Mouse (Mus musculus): Measurements from ENCODE around the gene Dync1i2. TPM values are rescaled to one million over a fixed set of nuclear protein-coding genes. Genes with fewer than 3 reads are reported as not detected.

The Dync1i2 gene
- total and polyA plus RNA-seq, 3 experiments, result 19.9 to 58.7 (median 56.2) TPM

DNA sequence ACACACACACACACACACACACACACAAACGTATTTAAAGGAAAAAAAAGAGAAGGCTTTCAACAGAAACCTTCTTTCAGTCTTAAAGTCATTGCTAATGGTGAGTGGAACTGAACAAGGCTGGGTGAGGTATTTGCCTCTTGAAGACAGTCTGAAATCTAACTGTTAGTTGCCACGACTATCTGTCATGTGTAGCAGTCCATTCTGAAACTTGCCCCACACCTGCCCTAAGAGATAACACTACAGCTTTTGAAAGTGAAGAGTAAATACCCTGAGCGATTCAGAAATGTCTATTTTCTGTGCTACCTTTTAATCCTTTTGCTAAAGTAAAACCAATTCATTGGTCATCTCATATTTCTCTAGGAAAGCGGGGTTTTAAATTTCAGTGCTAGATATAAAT, 23.9 kb downstream of the Dync1i2 start:
- Histone ChIP-seq H3K27me3 (ENCODE audit: control insufficient read depth, insufficient read depth, low read length) (no peaks in the 10 kb centered on the region), H3K79me2 (replicated peaks; ENCODE audit: control insufficient read depth, insufficient read depth, low read length) (no peaks in the 10 kb centered on the region), H3K4me1 (ENCODE audit: control insufficient read depth, insufficient read depth, low read length) (peaks cover 3% of the 10 kb centered on the region), H3K36me3 (ENCODE audit: control insufficient read depth, insufficient read depth, low read length) (peaks cover 11% of the 10 kb centered on the region), H3K27ac (no peak overlapping the region), H3K9ac (ENCODE audit: low read depth, low read length) (no peak overlapping the region), H3K4me3 (no peak overlapping the region)
- no peak for DNase-seq
- intact Hi-C loops (cut with DNase I), result no loop called here
- WGBS, result 89% methylated on average over 4 of the region's 4 CpGs
- TF ChIP-seq POLR2A (IDR thresholded peaks at IDR 0.05; ENCODE audit: insufficient read depth, low read depth, low read length), result no peak
- TF ChIP-seq EP300 (IDR thresholded peaks at IDR 0.05; ENCODE audit: insufficient read depth, low read depth, low read length), result no peak

DNA sequence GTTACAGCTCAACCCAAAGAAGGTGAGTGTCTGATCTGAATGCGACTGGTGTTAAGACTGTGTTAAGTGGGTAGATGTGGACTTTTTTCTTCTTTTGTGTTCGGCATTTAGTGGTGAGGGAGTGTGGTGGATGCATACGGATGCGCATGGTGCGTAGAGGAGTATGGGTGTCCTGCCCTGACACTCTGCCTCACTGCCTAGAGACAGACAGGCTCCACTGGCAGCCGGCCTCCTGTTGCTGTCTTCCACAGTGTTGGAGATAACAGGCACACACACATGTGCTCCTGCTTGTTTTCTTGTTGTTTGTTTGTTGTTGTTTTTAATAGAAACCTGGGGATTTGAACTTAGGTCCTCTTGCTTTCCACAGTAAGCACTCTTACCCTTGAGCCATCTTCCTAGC, 24.5 kb downstream of the Dync1i2 start:
- H3K27ac ChIP-seq, result no peak overlapping the region
- TF ChIP-seq POLR2A (IDR thresholded peaks at IDR 0.05; ENCODE audit: insufficient read depth, low read depth, low read length), result no peak
- TF ChIP-seq CTCF (IDR thresholded peaks at IDR 0.05), result no peak
- TF ChIP-seq EP300 (IDR thresholded peaks at IDR 0.05; ENCODE audit: insufficient read depth, low read depth, low read length), result no peak
- 95% methylated on average over 6 of the region's 6 CpGs for WGBS
- H3K36me3 ChIP-seq (ENCODE audit: control insufficient read depth, insufficient read depth, low read length), result peaks cover 11% of the 10 kb centered on the region
- H3K4me3 ChIP-seq, result no peak overlapping the region
- peaks cover 3% of the 10 kb centered on the region for H3K4me1 ChIP-seq (ENCODE audit: control insufficient read depth, insufficient read depth, low read length)
- no peak overlapping the region for H3K9ac ChIP-seq (ENCODE audit: low read depth, low read length)
- DNase-seq, result no peak
- intact Hi-C loops (cut with DNase I), result no loop called here
- H3K27me3 ChIP-seq (ENCODE audit: control insufficient read depth, insufficient read depth, low read length), result no peaks in the 10 kb centered on the region
- no peaks in the 10 kb centered on the region for H3K79me2 ChIP-seq (replicated peaks; ENCODE audit: control insufficient read depth, insufficient read depth, low read length)

DNA sequence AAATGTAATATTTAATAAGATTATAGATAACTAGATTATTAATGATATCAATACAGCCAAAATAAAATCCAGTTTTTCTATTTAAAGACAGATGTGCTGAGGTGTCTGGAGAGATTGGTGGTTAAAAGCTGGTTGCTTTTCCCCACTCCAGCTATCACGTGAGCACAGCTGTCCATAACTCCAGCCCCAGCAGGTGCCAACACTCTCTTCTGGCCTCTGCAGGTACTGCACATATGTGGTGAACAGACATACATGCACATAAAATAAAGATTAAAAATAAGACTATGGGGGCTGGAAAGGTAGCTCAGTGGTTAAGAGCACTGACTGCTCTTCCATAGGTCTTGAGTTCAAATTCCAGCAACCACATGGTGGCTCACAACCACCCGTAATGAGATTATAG, 30.0 kb downstream of the Dync1i2 start:
- Histone ChIP-seq H3K27me3 (ENCODE audit: control insufficient read depth, insufficient read depth, low read length) (no peaks in the 10 kb centered on the region), H3K9ac (ENCODE audit: low read depth, low read length) (no peak overlapping the region), H3K4me1 (ENCODE audit: control insufficient read depth, insufficient read depth, low read length) (no peaks in the 10 kb centered on the region), H3K27ac (no peak overlapping the region), H3K36me3 (ENCODE audit: control insufficient read depth, insufficient read depth, low read length) (no peaks in the 10 kb centered on the region), H3K4me3 (no peak overlapping the region), H3K79me2 (replicated peaks; ENCODE audit: control insufficient read depth, insufficient read depth, low read length) (no peaks in the 10 kb centered on the region)
- intact Hi-C loops (cut with DNase I), result no loop called here
- 91% methylated on average over 2 of the region's 2 CpGs for WGBS
- DNase-seq, result no peak
- TF ChIP-seq POLR2A (IDR thresholded peaks at IDR 0.05; ENCODE audit: insufficient read depth, low read depth, low read length) (no peak), CTCF (IDR thresholded peaks at IDR 0.05) (no peak), EP300 (IDR thresholded peaks at IDR 0.05; ENCODE audit: insufficient read depth, low read depth, low read length) (no peak)

DNA sequence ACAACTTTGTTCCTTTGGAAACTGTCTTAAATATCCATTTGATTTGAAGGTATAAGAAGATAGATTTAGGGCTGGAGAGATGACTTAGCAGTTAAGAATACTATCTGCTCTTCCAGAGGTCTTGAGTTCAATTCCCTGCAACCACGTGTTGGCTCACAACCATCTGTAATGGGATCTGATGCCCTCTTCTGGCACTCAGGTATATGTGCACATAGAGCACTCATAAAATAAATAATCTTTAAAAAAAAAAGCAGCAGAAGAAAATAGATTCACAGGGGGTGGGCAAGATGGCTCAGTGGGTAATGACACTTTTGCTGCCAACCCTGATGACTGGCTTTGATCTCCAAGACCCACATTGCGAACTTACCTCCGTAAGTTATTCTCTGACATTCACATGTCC, 30.7 kb downstream of the Dync1i2 start:
- TF ChIP-seq POLR2A (IDR thresholded peaks at IDR 0.05; ENCODE audit: insufficient read depth, low read depth, low read length), result no peak
- TF ChIP-seq CTCF (IDR thresholded peaks at IDR 0.05), result peak; percentile 20; the same call in 1 of the 2 replicates
- no peak for DNase-seq
- 76% methylated on average over 3 of the region's 3 CpGs for WGBS
- no peaks in the 10 kb centered on the region for H3K27me3 ChIP-seq (ENCODE audit: control insufficient read depth, insufficient read depth, low read length)
- H3K4me3 ChIP-seq, result no peak overlapping the region
- no peaks in the 10 kb centered on the region for H3K79me2 ChIP-seq (replicated peaks; ENCODE audit: control insufficient read depth, insufficient read depth, low read length)
- no peaks in the 10 kb centered on the region for H3K4me1 ChIP-seq (ENCODE audit: control insufficient read depth, insufficient read depth, low read length)
- H3K9ac ChIP-seq (ENCODE audit: low read depth, low read length), result no peak overlapping the region
- H3K36me3 ChIP-seq (ENCODE audit: control insufficient read depth, insufficient read depth, low read length), result no peaks in the 10 kb centered on the region
- intact Hi-C loops (cut with DNase I), result no loop called here
- H3K27ac ChIP-seq, result no peak overlapping the region

DNA sequence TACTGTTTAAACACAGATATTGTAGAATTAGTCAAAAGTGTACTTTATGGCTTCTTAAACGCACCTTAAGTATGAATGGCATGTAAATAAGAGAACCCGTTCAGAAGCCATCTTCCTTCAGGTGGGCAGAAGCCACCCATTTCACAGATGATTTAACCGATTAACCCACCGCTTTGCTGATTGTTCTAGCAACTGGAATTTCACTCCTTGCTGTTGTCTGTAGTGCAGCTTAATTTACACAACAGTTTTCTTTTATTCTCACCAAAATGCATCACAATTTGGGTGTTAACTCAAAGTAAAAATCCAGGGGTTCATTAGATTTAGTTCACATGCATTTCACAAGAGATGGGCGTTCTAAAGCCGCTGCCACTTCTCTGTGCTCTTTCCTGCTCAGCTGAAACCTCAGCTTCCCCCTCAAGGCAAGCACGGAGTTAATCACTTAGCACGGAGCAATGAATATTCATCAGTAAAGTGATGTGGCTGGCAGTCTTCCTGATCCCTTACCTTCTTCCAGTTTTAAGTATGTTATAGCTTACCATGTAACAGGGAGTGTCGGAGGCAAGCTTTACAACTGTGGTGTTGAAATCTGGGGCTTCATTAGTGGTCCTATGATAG, 31.7 kb downstream of the Dync1i2 start:
- Histone ChIP-seq H3K4me3 (no peak overlapping the region), H3K36me3 (ENCODE audit: control insufficient read depth, insufficient read depth, low read length) (no peaks in the 10 kb centered on the region), H3K27me3 (ENCODE audit: control insufficient read depth, insufficient read depth, low read length) (no peaks in the 10 kb centered on the region), H3K4me1 (ENCODE audit: control insufficient read depth, insufficient read depth, low read length) (no peaks in the 10 kb centered on the region), H3K9ac (ENCODE audit: low read depth, low read length) (no peak overlapping the region), H3K27ac (no peak overlapping the region), H3K79me2 (replicated peaks; ENCODE audit: control insufficient read depth, insufficient read depth, low read length) (no peaks in the 10 kb centered on the region)
- TF ChIP-seq POLR2A (IDR thresholded peaks at IDR 0.05; ENCODE audit: insufficient read depth, low read depth, low read length) (no peak), CTCF (IDR thresholded peaks at IDR 0.05) (no peak), EP300 (IDR thresholded peaks at IDR 0.05; ENCODE audit: insufficient read depth, low read depth, low read length) (no peak)
- intact Hi-C loops (cut with DNase I), result no loop called here
- DNase-seq, result no peak
- WGBS, result 85% methylated on average over 9 of the region's 9 CpGs

DNA sequence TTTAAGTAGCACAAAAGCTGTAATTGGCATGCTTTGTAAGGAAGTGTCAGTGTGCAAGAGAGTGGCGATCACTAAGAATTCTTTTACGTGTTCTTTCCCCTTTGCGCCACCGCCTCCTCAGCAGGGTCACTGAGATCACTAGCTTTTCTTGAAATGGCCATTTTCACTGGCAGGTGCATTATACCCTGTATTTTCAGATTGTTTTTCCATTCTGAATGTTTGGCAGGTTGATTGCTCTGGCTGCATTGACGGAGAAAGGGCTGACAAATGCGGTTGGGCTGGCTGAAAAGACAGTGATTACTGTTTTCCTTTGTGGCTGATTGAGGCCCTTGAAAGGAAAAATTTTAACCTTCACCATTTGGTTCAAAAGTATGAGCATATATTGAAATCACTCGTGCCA, 33.3 kb downstream of the Dync1i2 start:
- 84% methylated on average over 7 of the region's 7 CpGs for WGBS
- Histone ChIP-seq H3K9ac (ENCODE audit: low read depth, low read length) (no peak overlapping the region), H3K27me3 (ENCODE audit: control insufficient read depth, insufficient read depth, low read length) (no peaks in the 10 kb centered on the region), H3K27ac (no peak overlapping the region), H3K4me1 (ENCODE audit: control insufficient read depth, insufficient read depth, low read length) (no peaks in the 10 kb centered on the region), H3K36me3 (ENCODE audit: control insufficient read depth, insufficient read depth, low read length) (peaks cover under 1% of the 10 kb centered on the region; the same call in 1 of the 2 replicates), H3K4me3 (no peak overlapping the region), H3K79me2 (replicated peaks; ENCODE audit: control insufficient read depth, insufficient read depth, low read length) (no peaks in the 10 kb centered on the region)
- TF ChIP-seq CTCF (IDR thresholded peaks at IDR 0.05), result no peak
- DNase-seq, result no peak
- intact Hi-C loops (cut with DNase I), result no loop called here
